ENCODE assay signal across 10 mouse cellular contexts in genomic region chr16:92516139-92516538, GRCm38 (mm10). TPM values are rescaled to one million over a fixed set of nuclear protein-coding genes. Genes with fewer than 3 reads are reported as not detected.
DNase-seq lines count a peak whose midpoint lies in the region; ATAC-seq and TF ChIP-seq lines count a peak whose summit lies in the region.
"Had no signal": no experiment of that assay in that cellular context is flagged by ENCODE, and none has a peak within 500 bp of the region (broad histone marks: within the 10 kb centered on the region; RNA-seq: fewer than 3 reads in every experiment).

No protein-coding gene starts in this region.

- no peaks in the 10 kb centered on the region for H3K36me3 ChIP-seq in embryonic facial prominence, embryonic 14.5 days (ENCODE audit: control insufficient read depth, insufficient read depth, low read length)
- no peaks in the 10 kb centered on the region for H3K36me3 ChIP-seq in embryonic facial prominence, embryonic 10.5 days (replicated peaks)
- H3K36me3 ChIP-seq in midbrain, postnatal 0 days (ENCODE audit: insufficient read depth, low read length), result no peaks in the 10 kb centered on the region
- no peaks in the 10 kb centered on the region for H3K36me3 ChIP-seq in midbrain, embryonic 14.5 days (ENCODE audit: control insufficient read depth, insufficient read depth, low read length)
- H3K36me3 ChIP-seq: liver, embryonic 13.5 days had no signal

- H3K4me1 ChIP-seq in embryonic facial prominence, embryonic 14.5 days (ENCODE audit: control insufficient read depth, insufficient read depth, low read length), result no peaks in the 10 kb centered on the region
- peaks cover 28% of the 10 kb centered on the region for H3K4me1 ChIP-seq in embryonic facial prominence, embryonic 10.5 days
- no peaks in the 10 kb centered on the region for H3K4me1 ChIP-seq in midbrain, postnatal 0 days (ENCODE audit: insufficient read depth, low read length)
- H3K4me1 ChIP-seq in midbrain, embryonic 14.5 days (ENCODE audit: control insufficient read depth, insufficient read depth, low read length), result no peaks in the 10 kb centered on the region
- H3K4me1 ChIP-seq: liver, embryonic 13.5 days had no signal

- no peak for TF ChIP-seq CTCF in midbrain, postnatal 0 days (IDR thresholded peaks at IDR 0.05)

- H3K9ac ChIP-seq in embryonic facial prominence, embryonic 14.5 days (ENCODE audit: low read depth, low read length), result no peak overlapping the region
- H3K9ac ChIP-seq in midbrain, postnatal 0 days (replicated peaks; ENCODE audit: low read length, poor library complexity, severe bottlenecking), result no peak overlapping the region
- H3K9ac ChIP-seq in midbrain, embryonic 14.5 days (replicated peaks; ENCODE audit: low read length), result no peak overlapping the region
- H3K9ac ChIP-seq: liver, embryonic 13.5 days had no signal

- no peaks in the 10 kb centered on the region for H3K27me3 ChIP-seq in embryonic facial prominence, embryonic 14.5 days (replicated peaks; ENCODE audit: control insufficient read depth, insufficient read depth, low read length)
- H3K27me3 ChIP-seq in embryonic facial prominence, embryonic 10.5 days (replicated peaks; ENCODE audit: low read depth, poor library complexity, severe bottlenecking), result peaks cover 4% of the 10 kb centered on the region; the same call in 1 of the 2 replicates
- no peaks in the 10 kb centered on the region for H3K27me3 ChIP-seq in midbrain, postnatal 0 days (ENCODE audit: insufficient read depth, low read length)
- no peaks in the 10 kb centered on the region for H3K27me3 ChIP-seq in midbrain, embryonic 14.5 days (ENCODE audit: control insufficient read depth, insufficient read depth, low read length)

- no peak overlapping the region for H3K4me3 ChIP-seq in embryonic facial prominence, embryonic 14.5 days (ENCODE audit: low read depth, low read length)
- no peak overlapping the region for H3K4me3 ChIP-seq in embryonic facial prominence, embryonic 10.5 days
- no peak overlapping the region for H3K4me3 ChIP-seq in midbrain, postnatal 0 days (ENCODE audit: low read depth, low read length)
- no peak overlapping the region for H3K4me3 ChIP-seq in midbrain, embryonic 14.5 days (replicated peaks; ENCODE audit: low read depth, low read length)
- H3K4me3 ChIP-seq: liver, embryonic 13.5 days had no signal

- H3K27ac ChIP-seq in embryonic facial prominence, embryonic 14.5 days (replicated peaks; ENCODE audit: low read depth, low read length), result no peak overlapping the region
- no peak overlapping the region for H3K27ac ChIP-seq in embryonic facial prominence, embryonic 10.5 days (replicated peaks)
- H3K27ac ChIP-seq in midbrain, postnatal 0 days (ENCODE audit: low read depth, low read length), result no peak overlapping the region
- no peak overlapping the region for H3K27ac ChIP-seq in midbrain, embryonic 14.5 days (replicated peaks; ENCODE audit: low read depth, low read length)
- H3K27ac ChIP-seq: liver, embryonic 13.5 days had no signal

- peak; percentile 63 for DNase-seq in embryonic facial prominence, embryonic 14.5 days (ENCODE audit: low spot score)
- DNase-seq in embryonic facial prominence, embryonic 10.5 days (ENCODE audit: low spot score), result no peak
- DNase-seq in midbrain, postnatal 0 days (ENCODE audit: low spot score), result peak; percentile 57
- no peak for DNase-seq in midbrain, embryonic 14.5 days
- DNase-seq in heart, adult 8-10 months (ENCODE audit: low spot score), result peak; percentile 49
- peak; percentile 83 for DNase-seq in lung, postnatal 10 days
- no peak for DNase-seq in thymus, postnatal 25 days
- no peak for DNase-seq in urinary bladder, adult 18-20 months (ENCODE audit: low spot score in 2 of 2)
- DNase-seq: liver, embryonic 13.5 days had no signal

- WGBS in embryonic facial prominence, embryonic 14.5 days, result 77% methylated on average over 9 of the region's 9 CpGs
- 91% methylated on average over 9 of the region's 9 CpGs for WGBS in embryonic facial prominence, embryonic 10.5 days
- WGBS in midbrain, postnatal 0 days, result 88% methylated on average over 9 of the region's 9 CpGs
- 93% methylated on average over 9 of the region's 9 CpGs for WGBS in midbrain, embryonic 14.5 days

- ATAC-seq in embryonic facial prominence, embryonic 14.5 days (ENCODE audit: low read depth), result no peak
- no peak for ATAC-seq in midbrain, postnatal 0 days (ENCODE audit: low FRiP score)
- no peak for ATAC-seq in midbrain, embryonic 14.5 days (ENCODE audit: low FRiP score, low TSS enrichment)

- no peaks in the 10 kb centered on the region for H3K9me3 ChIP-seq in embryonic facial prominence, embryonic 14.5 days (ENCODE audit: control insufficient read depth, low read length)
- H3K9me3 ChIP-seq in embryonic facial prominence, embryonic 10.5 days, result no peaks in the 10 kb centered on the region
- H3K9me3 ChIP-seq in midbrain, postnatal 0 days (ENCODE audit: low read length), result no peaks in the 10 kb centered on the region
- H3K9me3 ChIP-seq in midbrain, embryonic 14.5 days (ENCODE audit: control insufficient read depth, low read length), result no peaks in the 10 kb centered on the region
- H3K9me3 ChIP-seq: liver, embryonic 13.5 days had no signal

- H3K4me2 ChIP-seq in embryonic facial prominence, embryonic 14.5 days (ENCODE audit: low read depth, low read length), result no peak overlapping the region
- no peak overlapping the region for H3K4me2 ChIP-seq in midbrain, postnatal 0 days (ENCODE audit: low read depth, low read length, poor library complexity, severe bottlenecking)
- no peak overlapping the region for H3K4me2 ChIP-seq in midbrain, embryonic 14.5 days (ENCODE audit: low read length)
- H3K4me2 ChIP-seq: liver, embryonic 13.5 days; midbrain, embryonic 11.5 days had no signal

RNA-seq across cellular contexts. Expression of gene Clic6, which starts 30.6 kb away (rescaled TPM):
- 3.0 and 4.1 TPM in 2 replicates for polyA plus RNA-seq in embryonic facial prominence, embryonic 14.5 days (2014; fragmentation: Nextera tagmentation; extraction: Ambion mirVana)
- polyA plus RNA-seq in embryonic facial prominence, embryonic 10.5 days (2016; fragmentation: Nextera tagmentation; extraction: Ambion mirVana), result 5.0 and 5.6 TPM in 2 replicates
- 2.1 and 3.5 TPM in 2 replicates for total RNA-seq in midbrain, postnatal 0 days (2014; rRNA removed)
- polyA plus RNA-seq in midbrain, postnatal 0 days (2015; fragmentation: Nextera tagmentation; extraction: Ambion mirVana), result 0.43 and 0.70 TPM in 2 replicates
- polyA plus RNA-seq in midbrain, embryonic 14.5 days (2014; fragmentation: Nextera tagmentation; extraction: Ambion mirVana), result 0.91 TPM in 1 of 2 replicates, not detected in the other
- total RNA-seq in heart, adult 8-10 months (2022), result under 1 TPM; 0.34 to 0.63 (median 0.41) TPM

RNA-seq across cellular contexts. Expression of gene Rcan1, which starts 45.5 kb away (rescaled TPM):
- polyA plus RNA-seq in embryonic facial prominence, embryonic 14.5 days (2014; fragmentation: Nextera tagmentation; extraction: Ambion mirVana), result 34.6 TPM in 2 replicates
- 32.8 and 38.2 TPM in 2 replicates for polyA plus RNA-seq in embryonic facial prominence, embryonic 10.5 days (2016; fragmentation: Nextera tagmentation; extraction: Ambion mirVana)
- 91.3 and 104 TPM in 2 replicates for total RNA-seq in midbrain, postnatal 0 days (2014; rRNA removed)
- 68.6 and 73.3 TPM in 2 replicates for polyA plus RNA-seq in midbrain, postnatal 0 days (2015; fragmentation: Nextera tagmentation; extraction: Ambion mirVana)
- 63.4 and 71.1 TPM in 2 replicates for polyA plus RNA-seq in midbrain, embryonic 14.5 days (2014; fragmentation: Nextera tagmentation; extraction: Ambion mirVana)
- total RNA-seq in heart, adult 8-10 months (2022), result 100 to 1,000 TPM in 1 of 4 experiments, 10 to 100 TPM in 3; 51.0 to 123 (median 71.2) TPM

Comparison
In these comparisons a context has a peak if more than half of its experiments do, and no peak if none do; other contexts are left out.
1. DNase-seq: peak in embryonic facial prominence, embryonic 14.5 days (single experiment), midbrain, postnatal 0 days (single experiment), heart, adult 8-10 months (single experiment) and lung, postnatal 10 days (single experiment); none in embryonic facial prominence, embryonic 10.5 days (single experiment), midbrain, embryonic 14.5 days (single experiment), thymus, postnatal 25 days (single experiment) and urinary bladder, adult 18-20 months (0 of 2).